12 mouse cellular contexts compared by ENCODE assay signal in the genomic region with DNA sequence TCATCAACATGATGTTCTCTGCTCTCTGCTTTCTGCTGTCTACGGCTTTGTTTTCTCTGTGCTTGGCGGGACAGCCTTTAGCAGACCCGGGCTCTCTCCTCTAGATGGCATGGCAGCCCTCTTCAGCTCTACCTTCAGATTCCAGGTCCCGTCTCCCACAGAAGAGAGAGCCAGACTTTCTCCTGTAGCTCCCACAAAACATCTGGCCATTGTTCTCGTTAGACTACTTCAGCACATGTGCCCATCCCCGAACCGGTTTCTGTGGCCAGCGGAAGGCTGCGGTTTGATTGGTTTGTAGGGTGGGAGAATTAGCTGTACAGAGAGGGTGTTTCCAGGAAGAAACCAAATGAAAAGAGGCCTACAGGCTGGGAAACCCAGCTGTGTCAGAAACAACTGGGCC. TPM values are rescaled to one million over a fixed set of nuclear protein-coding genes. Genes with fewer than 3 reads are reported as not detected.
DNase-seq lines count a peak whose midpoint lies in the region; ATAC-seq and TF ChIP-seq lines count a peak whose summit lies in the region.
"Had no signal": no experiment of that assay in that cellular context is flagged by ENCODE, and none has a peak within 500 bp of the region (broad histone marks: within the 10 kb centered on the region; RNA-seq: fewer than 3 reads in every experiment).

No protein-coding gene starts in this region.

- H3K4me3 ChIP-seq in forebrain, embryonic 10.5 days: no peak overlapping the region
- no peak overlapping the region for H3K4me3 ChIP-seq in forebrain, embryonic 14.5 days (ENCODE audit: low read depth, low read length)
- no peak overlapping the region for H3K4me3 ChIP-seq in liver, postnatal 0 days (ENCODE audit: low read depth, low read length)
- no peak overlapping the region for H3K4me3 ChIP-seq in hindbrain, embryonic 14.5 days (replicated peaks; ENCODE audit: low read length)
- H3K4me3 ChIP-seq in liver, embryonic 12.5 days: no peak overlapping the region
- H3K4me3 ChIP-seq: midbrain, embryonic 12.5 days had no signal

- H3K4me1 ChIP-seq in forebrain, embryonic 10.5 days: peaks cover 48% of the 10 kb centered on the region
- H3K4me1 ChIP-seq in forebrain, embryonic 14.5 days (ENCODE audit: control insufficient read depth, insufficient read depth, low read length): peaks cover 19% of the 10 kb centered on the region
- H3K4me1 ChIP-seq in liver, postnatal 0 days (ENCODE audit: insufficient read depth): no peaks in the 10 kb centered on the region
- H3K4me1 ChIP-seq in hindbrain, embryonic 14.5 days (replicated peaks; ENCODE audit: control insufficient read depth, insufficient read depth, low read length): 0 out of 2 replicates have a peak, but pooled peaks cover 6% of the 10 kb centered on the region
- 0 out of 2 replicates have a peak, but pooled peaks cover 6% of the 10 kb centered on the region for H3K4me1 ChIP-seq in liver, embryonic 12.5 days

- no peak for DNase-seq in forebrain, embryonic 10.5 days (ENCODE audit: extremely low spot score, low spot score)
- no peak for DNase-seq in forebrain, embryonic 14.5 days (ENCODE audit: low spot score)
- no peak for DNase-seq in liver, postnatal 0 days
- DNase-seq in liver: no peak
- DNase-seq in thymus, postnatal 0 days (ENCODE audit: low spot score): peak; percentile 28
- no peak for DNase-seq in hindbrain, embryonic 14.5 days (ENCODE audit: low spot score)
- DNase-seq: cerebellum, adult 8-10 months; left cerebral cortex, postnatal 4 days; right cerebral cortex, adult 18-20 months had no signal

- H3K9ac ChIP-seq in forebrain, embryonic 14.5 days (ENCODE audit: low read length): no peak overlapping the region
- no peak overlapping the region for H3K9ac ChIP-seq in liver, postnatal 0 days (replicated peaks)
- no peak overlapping the region for H3K9ac ChIP-seq in hindbrain, embryonic 14.5 days
- no peak overlapping the region for H3K9ac ChIP-seq in liver, embryonic 12.5 days
- H3K9ac ChIP-seq: midbrain, embryonic 12.5 days had no signal

- no peak for ATAC-seq in forebrain, embryonic 14.5 days
- ATAC-seq in liver, postnatal 0 days: no peak
- peak; percentile 43 for ATAC-seq in inflammation-experienced regulatory T-cells, adult 6 months
- no peak for ATAC-seq in hindbrain, embryonic 14.5 days (ENCODE audit: low FRiP score)
- ATAC-seq in liver, embryonic 12.5 days: no peak

- no peak for TF ChIP-seq EP300 in liver, postnatal 0 days (IDR thresholded peaks at IDR 0.05; ENCODE audit: low read depth)

- peak overlapping the region; percentile 62; the same call in 1 of the 2 replicates for H3K27ac ChIP-seq in forebrain, embryonic 10.5 days
- H3K27ac ChIP-seq in forebrain, embryonic 14.5 days (ENCODE audit: low read depth, low read length): no peak overlapping the region
- H3K27ac ChIP-seq in liver, postnatal 0 days (ENCODE audit: low read depth): no peak overlapping the region
- no peak overlapping the region for H3K27ac ChIP-seq in hindbrain, embryonic 14.5 days
- H3K27ac ChIP-seq in liver, embryonic 12.5 days: no peak overlapping the region
- H3K27ac ChIP-seq: midbrain, embryonic 12.5 days had no signal

- peak; percentile 27 for TF ChIP-seq CTCF in liver, postnatal 0 days (IDR thresholded peaks at IDR 0.05; ENCODE audit: low read depth)

- 72% methylated on average over 9 of the region's 9 CpGs for WGBS in forebrain, embryonic 10.5 days
- 52% methylated on average over 9 of the region's 9 CpGs for WGBS in forebrain, embryonic 14.5 days
- WGBS in liver, postnatal 0 days (ENCODE audit: insufficient replicate concordance): 57% methylated on average over 9 of the region's 9 CpGs
- 66% methylated on average over 9 of the region's 9 CpGs for WGBS in hindbrain, embryonic 14.5 days
- 68% methylated on average over 9 of the region's 9 CpGs for WGBS in liver, embryonic 12.5 days (ENCODE audit: insufficient replicate concordance)

- H3K27me3 ChIP-seq in forebrain, embryonic 10.5 days (ENCODE audit: poor library complexity, severe bottlenecking): no peaks in the 10 kb centered on the region; the same call in 1 of the 2 replicates
- H3K27me3 ChIP-seq in forebrain, embryonic 14.5 days (replicated peaks; ENCODE audit: control insufficient read depth, insufficient read depth, low read length): no peaks in the 10 kb centered on the region
- H3K27me3 ChIP-seq in liver, postnatal 0 days (ENCODE audit: insufficient read depth, low read length): no peaks in the 10 kb centered on the region
- H3K27me3 ChIP-seq in hindbrain, embryonic 14.5 days (ENCODE audit: control insufficient read depth, insufficient read depth, low read length): no peaks in the 10 kb centered on the region
- H3K27me3 ChIP-seq in liver, embryonic 12.5 days (replicated peaks): no peaks in the 10 kb centered on the region

- H3K36me3 ChIP-seq in forebrain, embryonic 10.5 days (replicated peaks): no peaks in the 10 kb centered on the region; the same call in 1 of the 2 replicates
- no peaks in the 10 kb centered on the region for H3K36me3 ChIP-seq in forebrain, embryonic 14.5 days (ENCODE audit: control insufficient read depth, insufficient read depth, low read length)
- no peaks in the 10 kb centered on the region for H3K36me3 ChIP-seq in liver, postnatal 0 days (replicated peaks; ENCODE audit: insufficient read depth, low read length)
- H3K36me3 ChIP-seq in hindbrain, embryonic 14.5 days (replicated peaks; ENCODE audit: control insufficient read depth, insufficient read depth): no peaks in the 10 kb centered on the region
- H3K36me3 ChIP-seq in liver, embryonic 12.5 days: no peaks in the 10 kb centered on the region
- H3K36me3 ChIP-seq: midbrain, embryonic 12.5 days had no signal

- H3K9me3 ChIP-seq in forebrain, embryonic 10.5 days: no peaks in the 10 kb centered on the region
- H3K9me3 ChIP-seq in forebrain, embryonic 14.5 days (replicated peaks; ENCODE audit: control insufficient read depth, low read length): no peaks in the 10 kb centered on the region
- no peaks in the 10 kb centered on the region for H3K9me3 ChIP-seq in liver, postnatal 0 days (ENCODE audit: low read length)
- H3K9me3 ChIP-seq in hindbrain, embryonic 14.5 days (ENCODE audit: control insufficient read depth, low read length): no peaks in the 10 kb centered on the region
- no peaks in the 10 kb centered on the region for H3K9me3 ChIP-seq in liver, embryonic 12.5 days (replicated peaks)
- H3K9me3 ChIP-seq: midbrain, embryonic 12.5 days had no signal

- H3K4me2 ChIP-seq in forebrain, embryonic 14.5 days (ENCODE audit: low read length): no peak overlapping the region
- no peak overlapping the region for H3K4me2 ChIP-seq in liver, postnatal 0 days (ENCODE audit: low read depth, low read length)
- no peak overlapping the region for H3K4me2 ChIP-seq in hindbrain, embryonic 14.5 days (replicated peaks)
- no peak overlapping the region for H3K4me2 ChIP-seq in liver, embryonic 12.5 days
- H3K4me2 ChIP-seq: midbrain, embryonic 12.5 days had no signal

RNA-seq across cellular contexts. Expression of gene Pdcd4, which starts 53.2 kb away (rescaled TPM):
- 46.7 and 47.0 TPM in 2 replicates for polyA plus RNA-seq in forebrain, embryonic 10.5 days (2016; fragmentation: Nextera tagmentation; extraction: Ambion mirVana)
- polyA plus RNA-seq in forebrain, embryonic 14.5 days (2014; fragmentation: Nextera tagmentation; extraction: Ambion mirVana): 62.1 and 75.4 TPM in 2 replicates
- 39.0 and 41.2 TPM in 2 replicates for polyA plus RNA-seq in liver, postnatal 0 days (2015; fragmentation: Nextera tagmentation; extraction: Ambion mirVana)
- polyA plus RNA-seq in inflammation-experienced regulatory T-cells, adult 6 months (2017; shearing (Covaris generic)): 100 to 1,000 TPM; 405 to 678 (median 450) TPM
- 156 and 182 TPM in 2 replicates for polyA plus RNA-seq in thymus, postnatal 0 days (2015; fragmentation: Nextera tagmentation; extraction: Ambion mirVana)
- 51.8 and 58.0 TPM in 2 replicates for polyA plus RNA-seq in hindbrain, embryonic 14.5 days (2014; fragmentation: Nextera tagmentation; extraction: Ambion mirVana)
- polyA plus RNA-seq in liver, embryonic 12.5 days (2016; fragmentation: Nextera tagmentation; extraction: Ambion mirVana): 24.2 and 24.4 TPM in 2 replicates
